Mouse (Mus musculus): ENCODE data around the gene Kdm5b. TPM values are rescaled to one million over a fixed set of nuclear protein-coding genes. Genes with fewer than 3 reads are reported as not detected.
A peak's percentile ranks its signal among the peaks of the same experiment; 100 is the strongest.

Gene Kdm5b
- polyA plus RNA-seq, 1 experiment, result 70.8 TPM

DNA sequence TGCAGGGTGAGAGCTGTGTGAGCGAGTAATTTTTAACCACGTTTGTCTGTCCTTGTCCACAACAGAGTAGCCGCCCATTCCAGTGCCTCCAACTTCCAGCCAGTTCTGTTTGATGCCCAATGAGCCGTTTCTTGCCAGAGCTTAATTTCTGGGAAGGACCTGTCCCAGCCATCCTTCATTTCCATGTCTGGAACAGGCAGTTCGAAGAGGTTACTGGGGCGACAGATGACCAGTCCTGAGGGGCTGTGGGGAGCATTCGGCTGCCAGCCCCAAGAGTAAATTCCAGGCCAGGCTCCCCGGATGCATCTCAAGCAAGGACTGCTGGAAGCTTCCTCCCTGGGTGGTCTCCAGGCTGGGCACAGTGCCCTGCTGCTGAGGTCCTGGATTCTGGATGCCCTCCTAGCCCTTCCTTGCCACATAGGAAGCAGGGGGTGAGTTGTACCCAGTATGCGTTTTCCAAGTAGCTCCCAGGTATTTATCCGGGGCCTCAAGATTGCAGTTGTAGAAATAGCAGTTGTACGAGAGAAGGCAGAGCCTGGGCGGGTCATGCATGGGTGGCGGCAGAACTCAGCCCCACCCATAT lies 91.4 kb downstream of the Kdm5b start:
- no peak for TF ChIP-seq CTCF (IDR thresholded peaks at IDR 0.05; ENCODE audit: borderline replicate concordance, extremely low read depth, insufficient read depth, insufficient read length)
- TF ChIP-seq POLR2A (IDR thresholded peaks at IDR 0.05; ENCODE audit: borderline replicate concordance, extremely low read depth, insufficient read depth, insufficient read length, poor library complexity, severe bottlenecking), result no peak
- no peak for DNase-seq (ENCODE audit: low read depth)

DNA sequence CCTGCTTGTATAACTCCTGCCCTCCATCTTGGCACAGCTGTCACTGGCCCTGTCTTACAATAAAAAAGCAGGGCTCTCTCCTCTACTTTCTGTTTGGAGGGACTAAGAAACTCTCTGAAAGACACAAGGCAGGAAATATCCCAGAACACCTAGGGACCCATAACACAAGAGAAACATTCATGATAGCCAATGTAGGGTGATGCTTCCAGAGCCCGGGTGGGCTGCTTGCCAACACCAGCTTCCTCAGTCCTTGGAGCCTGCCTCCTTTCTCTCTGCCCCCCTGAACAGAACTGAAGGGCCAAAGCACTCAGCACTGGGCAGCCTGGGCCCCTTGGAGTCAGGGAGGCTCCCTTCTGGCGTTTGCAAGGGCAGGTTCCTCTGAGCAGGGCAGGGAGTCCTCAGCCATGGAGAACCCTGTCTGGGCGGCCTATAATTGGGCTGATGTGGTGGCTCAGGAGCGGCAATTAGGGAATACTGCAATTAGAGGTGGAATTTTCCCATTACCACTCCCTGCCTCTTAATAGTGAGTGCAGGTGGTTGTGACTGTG lies 92.0 kb downstream of the Kdm5b start:
- no peak for TF ChIP-seq POLR2A (IDR thresholded peaks at IDR 0.05; ENCODE audit: borderline replicate concordance, extremely low read depth, insufficient read depth, insufficient read length, poor library complexity, severe bottlenecking)
- TF ChIP-seq CTCF (IDR thresholded peaks at IDR 0.05; ENCODE audit: borderline replicate concordance, extremely low read depth, insufficient read depth, insufficient read length), result no peak
- DNase-seq (ENCODE audit: low read depth), result peak; percentile 68

DNA sequence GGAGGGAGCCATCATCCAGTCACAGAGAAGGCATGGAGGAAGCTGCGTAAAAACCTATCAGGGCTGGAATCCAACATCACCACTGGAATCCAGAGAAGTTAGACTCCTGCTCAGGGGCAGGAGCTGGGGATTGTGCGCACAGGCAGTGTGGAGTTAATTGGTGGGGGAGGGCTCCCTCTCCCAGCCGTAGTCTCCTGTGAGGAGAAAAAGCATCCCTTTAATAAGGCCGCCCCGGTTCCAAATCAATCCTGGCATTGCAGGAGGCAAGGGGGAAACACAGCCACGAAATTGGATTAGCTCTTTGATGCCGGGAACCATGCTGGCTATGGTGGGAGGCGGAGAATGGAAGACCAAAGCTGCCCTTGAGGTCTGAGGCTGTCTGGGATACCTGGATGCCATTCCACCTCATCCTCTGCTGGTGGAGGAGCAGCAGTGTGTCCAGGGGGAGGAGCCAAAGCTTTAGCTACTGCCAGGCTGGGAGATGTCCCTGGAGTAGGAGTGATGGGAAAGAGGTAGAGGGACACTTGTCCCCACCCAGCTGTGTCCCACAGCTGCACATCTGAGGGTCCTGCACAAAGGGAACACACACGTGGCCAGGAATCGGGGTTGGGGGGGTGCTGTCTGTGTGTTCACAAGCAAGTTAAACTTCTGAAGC lies 93.8 kb downstream of the Kdm5b start:
- peak; percentile 74 for DNase-seq (ENCODE audit: low read depth)

DNA sequence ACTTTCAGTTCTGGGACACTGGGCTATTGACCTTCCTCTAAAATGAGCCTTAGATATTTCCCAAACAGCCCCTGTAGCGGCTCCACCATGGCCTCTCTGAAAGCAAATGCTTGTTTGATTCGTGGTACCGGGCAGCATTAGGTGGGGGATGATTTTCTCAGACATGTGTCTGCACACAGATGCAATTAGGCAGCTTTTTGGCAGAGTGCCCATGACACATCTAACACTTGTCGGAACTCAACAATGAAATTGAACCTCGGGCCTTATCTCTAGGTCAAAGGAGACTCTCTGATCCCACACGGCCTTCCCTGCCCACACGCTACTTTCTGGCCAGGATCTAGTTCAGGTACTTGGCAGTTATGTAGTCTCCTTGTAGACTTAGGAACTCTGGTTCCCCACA lies 98.9 kb downstream of the Kdm5b start:
- DNase-seq (ENCODE audit: low read depth), result peak; percentile 46
- TF ChIP-seq POLR2A (IDR thresholded peaks at IDR 0.05; ENCODE audit: borderline replicate concordance, extremely low read depth, insufficient read depth, insufficient read length, poor library complexity, severe bottlenecking) (no peak), CTCF (IDR thresholded peaks at IDR 0.05; ENCODE audit: borderline replicate concordance, extremely low read depth, insufficient read depth, insufficient read length) (no peak)

More for the DNA sequence above, 93.8 kb downstream of the Kdm5b start:
- TF ChIP-seq POLR2A (IDR thresholded peaks at IDR 0.05; ENCODE audit: borderline replicate concordance, extremely low read depth, insufficient read depth, insufficient read length, poor library complexity, severe bottlenecking) (no peak), CTCF (IDR thresholded peaks at IDR 0.05; ENCODE audit: borderline replicate concordance, extremely low read depth, insufficient read depth, insufficient read length) (no peak)

DNA sequence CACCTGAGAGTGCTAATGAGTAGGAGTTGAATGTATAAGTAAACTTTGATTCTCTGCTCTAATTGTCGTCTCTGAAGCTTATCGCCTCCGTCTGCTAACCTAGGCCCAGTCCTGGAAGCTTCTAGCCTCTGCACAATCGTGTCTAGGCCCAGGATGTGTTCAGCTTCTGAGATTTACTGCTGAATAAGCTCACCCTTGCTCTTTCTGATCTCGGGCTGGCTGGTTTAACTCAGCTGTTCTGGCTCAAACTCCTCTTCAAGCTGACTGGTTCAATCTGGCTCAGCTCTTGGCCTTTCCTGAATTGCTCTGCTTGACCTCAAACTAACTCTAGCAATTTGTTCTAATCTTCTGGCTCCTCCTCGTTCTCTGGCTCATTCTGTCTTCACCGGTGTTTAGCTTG lies 100.2 kb downstream of the Kdm5b start:
- TF ChIP-seq POLR2A (IDR thresholded peaks at IDR 0.05; ENCODE audit: borderline replicate concordance, extremely low read depth, insufficient read depth, insufficient read length, poor library complexity, severe bottlenecking), result no peak
- no peak for TF ChIP-seq CTCF (IDR thresholded peaks at IDR 0.05; ENCODE audit: borderline replicate concordance, extremely low read depth, insufficient read depth, insufficient read length)
- DNase-seq (ENCODE audit: low read depth), result no peak

DNA sequence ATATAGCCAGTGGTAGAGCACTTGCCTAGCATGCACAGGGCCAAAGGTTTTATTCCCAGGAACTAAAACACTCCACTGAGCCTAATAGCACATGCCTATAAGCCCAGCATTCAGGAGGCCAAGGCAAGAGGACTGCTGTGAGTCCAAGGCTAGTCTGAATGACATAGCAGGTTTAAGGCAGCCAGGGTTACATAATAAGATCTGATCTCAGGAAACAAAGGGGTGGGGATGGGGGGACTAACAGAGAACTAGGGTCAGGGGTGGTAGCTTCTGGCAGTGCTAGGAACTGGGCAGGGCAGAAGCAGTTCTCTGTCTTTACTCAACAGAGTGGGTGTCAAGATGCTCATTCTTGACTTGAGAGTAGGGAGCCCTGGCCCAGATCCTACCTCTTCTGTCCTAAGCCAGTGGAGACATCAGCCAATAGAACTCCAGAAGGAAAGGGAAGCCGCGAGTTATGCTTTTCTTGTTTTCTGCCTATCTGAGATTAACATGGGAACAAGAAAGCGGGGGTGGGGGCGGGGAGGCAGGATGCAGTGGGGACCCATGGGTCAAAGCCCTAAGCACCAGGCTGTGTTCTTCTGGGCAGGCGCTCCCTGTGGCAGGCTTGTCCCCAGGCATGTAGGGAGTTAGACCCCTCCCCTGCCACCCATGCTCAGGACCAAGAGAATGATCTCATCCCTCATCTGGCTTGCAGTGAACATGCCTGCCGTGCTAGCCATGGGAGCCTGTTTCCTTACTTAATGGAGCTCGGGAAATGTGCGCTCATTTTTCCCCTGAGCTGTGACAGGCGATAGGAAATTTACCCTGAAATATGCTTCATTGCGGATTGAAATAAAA lies 111.5 kb downstream of the Kdm5b start:
- DNase-seq (ENCODE audit: low read depth), result no peak

DNA sequence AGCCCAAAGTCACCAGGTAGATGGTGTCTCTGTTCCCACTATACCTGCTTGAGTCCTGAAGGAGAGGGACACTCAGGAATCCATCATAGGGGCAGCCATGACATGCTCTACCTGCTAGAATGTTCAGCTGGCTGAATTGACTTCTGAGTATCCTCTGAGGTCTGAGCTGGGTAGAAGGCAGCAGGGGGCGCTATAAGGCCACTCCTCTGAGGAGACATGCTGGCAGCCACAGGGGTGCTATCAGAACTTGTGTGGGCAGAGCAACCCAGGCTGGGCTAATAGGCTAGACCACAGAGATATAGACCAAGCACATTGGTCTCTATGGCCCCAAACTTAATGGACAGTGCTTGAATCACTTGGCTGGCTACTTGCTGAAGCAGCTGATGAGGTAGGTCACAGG lies 114.3 kb downstream of the Kdm5b start:
- no peak for DNase-seq (ENCODE audit: low read depth)
- TF ChIP-seq CTCF (IDR thresholded peaks at IDR 0.05; ENCODE audit: borderline replicate concordance, extremely low read depth, insufficient read depth, insufficient read length) (peak; percentile 9; the same call in 1 of the 2 replicates), POLR2A (IDR thresholded peaks at IDR 0.05; ENCODE audit: borderline replicate concordance, extremely low read depth, insufficient read depth, insufficient read length, poor library complexity, severe bottlenecking) (no peak)

More for the DNA sequence above, 111.5 kb downstream of the Kdm5b start:
- TF ChIP-seq POLR2A (IDR thresholded peaks at IDR 0.05; ENCODE audit: borderline replicate concordance, extremely low read depth, insufficient read depth, insufficient read length, poor library complexity, severe bottlenecking) (no peak), CTCF (IDR thresholded peaks at IDR 0.05; ENCODE audit: borderline replicate concordance, extremely low read depth, insufficient read depth, insufficient read length) (no peak)

DNA sequence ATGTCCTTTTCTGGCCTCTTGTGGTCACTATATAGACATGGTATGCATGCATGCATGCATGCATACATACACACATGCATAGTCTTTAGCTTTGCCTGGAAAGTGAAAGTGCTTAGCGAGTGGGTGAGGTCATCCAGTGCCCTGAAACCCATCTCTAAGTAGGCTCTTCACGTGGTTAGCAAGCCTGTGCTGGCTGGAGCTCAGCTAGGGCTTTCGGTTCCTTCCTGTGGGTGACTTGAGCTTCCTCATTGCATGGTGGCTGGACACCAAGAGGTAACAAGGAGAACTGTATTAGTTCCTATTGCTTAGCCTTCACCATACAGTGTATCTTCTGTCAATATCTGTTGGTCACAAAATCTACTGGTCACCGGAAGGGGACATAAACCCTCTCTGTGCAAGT lies 119.5 kb downstream of the Kdm5b start:
- DNase-seq (ENCODE audit: low read depth), result no peak
- TF ChIP-seq CTCF (IDR thresholded peaks at IDR 0.05; ENCODE audit: borderline replicate concordance, extremely low read depth, insufficient read depth, insufficient read length) (no peak), POLR2A (IDR thresholded peaks at IDR 0.05; ENCODE audit: borderline replicate concordance, extremely low read depth, insufficient read depth, insufficient read length, poor library complexity, severe bottlenecking) (no peak)

DNA sequence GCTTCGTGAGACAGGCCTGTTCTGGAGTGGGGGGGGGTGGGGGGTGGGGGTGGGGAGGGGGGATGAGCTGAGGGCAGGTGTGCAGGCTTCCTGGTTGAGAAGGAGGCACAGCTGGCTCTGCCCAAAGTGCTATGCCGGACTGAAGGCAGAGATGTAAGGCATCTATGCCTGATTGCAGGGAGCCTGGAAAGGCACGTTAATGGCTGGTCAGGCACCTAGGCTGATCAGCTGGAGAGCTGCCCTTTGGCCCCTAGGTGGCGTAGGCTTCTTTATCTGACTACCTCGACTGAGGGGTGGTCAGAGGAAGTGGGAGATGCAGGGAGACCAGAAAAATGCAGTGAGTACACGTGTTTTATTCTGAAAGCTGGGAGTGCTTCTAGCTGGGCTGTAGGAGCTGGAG lies 120.6 kb downstream of the Kdm5b start:
- TF ChIP-seq POLR2A (IDR thresholded peaks at IDR 0.05; ENCODE audit: borderline replicate concordance, extremely low read depth, insufficient read depth, insufficient read length, poor library complexity, severe bottlenecking) (no peak), CTCF (IDR thresholded peaks at IDR 0.05; ENCODE audit: borderline replicate concordance, extremely low read depth, insufficient read depth, insufficient read length) (peak; percentile 38; the same call in 1 of the 2 replicates)
- no peak for DNase-seq (ENCODE audit: low read depth)

DNA sequence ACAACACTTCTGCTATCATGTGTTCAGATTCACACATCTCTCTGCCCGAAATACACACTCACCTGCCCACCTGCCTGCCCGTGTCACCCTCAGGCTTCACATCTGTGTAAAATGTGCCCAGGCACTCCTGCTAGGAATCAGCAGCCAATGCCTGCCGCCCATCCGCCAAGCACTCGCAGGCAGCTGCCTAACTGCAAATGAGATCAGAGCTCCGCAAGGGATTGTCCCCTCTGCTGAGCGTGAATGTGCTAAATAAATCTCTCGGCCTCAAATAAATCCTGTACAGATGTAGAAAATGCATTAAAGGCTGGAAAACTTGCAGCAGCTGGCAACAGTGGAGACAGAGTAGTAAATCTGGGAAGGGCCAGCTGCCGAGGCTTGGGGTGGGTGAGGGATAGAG lies 122.5 kb downstream of the Kdm5b start:
- TF ChIP-seq CTCF (IDR thresholded peaks at IDR 0.05; ENCODE audit: borderline replicate concordance, extremely low read depth, insufficient read depth, insufficient read length), result no peak
- TF ChIP-seq POLR2A (IDR thresholded peaks at IDR 0.05; ENCODE audit: borderline replicate concordance, extremely low read depth, insufficient read depth, insufficient read length, poor library complexity, severe bottlenecking), result no peak
- peak; percentile 60 for DNase-seq (ENCODE audit: low read depth)

Other genes starting within 250 kb of the Kdm5b start
- gene Ppfia4, start 227.2 kb upstream of the Kdm5b start, polyA plus RNA-seq (2012; rRNA removed), result 23.6 and 31.3 TPM in 2 replicates
- gene Tmem183a, start 198.2 kb upstream of the Kdm5b start, polyA plus RNA-seq (2012; rRNA removed), result 111 and 116 TPM in 2 replicates
- gene 4933406M09Rik, start 174.2 kb upstream of the Kdm5b start, polyA plus RNA-seq (2012; rRNA removed), result not detected in 2 replicates
- gene Cyb5r1, start 154.6 kb upstream of the Kdm5b start, polyA plus RNA-seq (2012; rRNA removed), result 11.7 and 13.6 TPM in 2 replicates
- gene Adipor1, start 144.8 kb upstream of the Kdm5b start, polyA plus RNA-seq (2012; rRNA removed), result 49.7 and 61.1 TPM in 2 replicates
- 22.5 and 24.9 TPM in 2 replicates for gene Klhl12, start 104.6 kb upstream of the Kdm5b start, polyA plus RNA-seq (2012; rRNA removed)
- 36.9 and 39.5 TPM in 2 replicates for gene Rabif, start 65.5 kb upstream of the Kdm5b start, polyA plus RNA-seq (2012; rRNA removed)
- gene Mgat4e, start 10.5 kb upstream of the Kdm5b start, polyA plus RNA-seq (2012; rRNA removed), result 0.15 TPM in 1 of 2 replicates, not detected in the other
- 2.0 and 5.7 TPM in 2 replicates for gene Syt2, start 86.5 kb downstream of the Kdm5b start, polyA plus RNA-seq (2012; rRNA removed)

Measured in brain, embryonic 14.5 days (tissue).